Mouse (Mus musculus): ENCODE data around the gene Atad5. TPM values are rescaled to one million over a fixed set of nuclear protein-coding genes. Genes with fewer than 3 reads are reported as not detected.
"Not testable (repeated sequence)": the region's sequence is repeated elsewhere in the genome, so short reads cannot be mapped to it uniquely, and the experiment has no call there.

Atad5 gene
- 9.4 and 9.5 TPM in 2 replicates for polyA plus RNA-seq (2016; fragmentation: Nextera tagmentation; extraction: Ambion mirVana)

GRCm38 (mm10) chr11:80088917-80089816 is at the start of gene Atad5:
Atad5 (plus strand) TSS chr11:80089400.
- 6% methylated on average over 57 of the region's 57 CpGs for whole genome bisulfite sequencing
- Histone ChIP-seq H3K4me2 (replicated peaks) (peak within 1 kb of the TSS; percentile 94), H3K4me3 (peak within 1 kb of the TSS; percentile 99), H3K27me3 (replicated peaks) (no peaks in the 10 kb centered on the region), H3K27ac (no peak within 1 kb of the TSS), H3K9ac (peak within 1 kb of the TSS; percentile 94), H3K9me3 (no peaks in the 10 kb centered on the region), H3K4me1 (peaks cover 6% of the 10 kb centered on the region), H3K36me3 (0 out of 2 replicates have a peak, but pooled peaks cover 3% of the 10 kb centered on the region)
- ATAC-seq (ENCODE audit: low FRiP score, low read depth) = peak; percentile 75

GRCm38 (mm10) chr11:80042615-80043418 is 46.4 kb upstream of the Atad5 start:
- H3K4me1 ChIP-seq = no peaks in the 10 kb centered on the region
- H3K4me3 ChIP-seq = no peak overlapping the region
- H3K27me3 ChIP-seq (replicated peaks) = no peaks in the 10 kb centered on the region
- no peak for ATAC-seq (ENCODE audit: low FRiP score, low read depth)
- no peaks in the 10 kb centered on the region for H3K9me3 ChIP-seq
- no peak overlapping the region for H3K4me2 ChIP-seq (replicated peaks)
- 59% methylated on average over 10 of the region's 10 CpGs for WGBS
- H3K36me3 ChIP-seq = 0 out of 2 replicates have a peak, but pooled peaks cover 2% of the 10 kb centered on the region
- H3K9ac ChIP-seq = no peak overlapping the region
- no peak overlapping the region for H3K27ac ChIP-seq

DNA sequence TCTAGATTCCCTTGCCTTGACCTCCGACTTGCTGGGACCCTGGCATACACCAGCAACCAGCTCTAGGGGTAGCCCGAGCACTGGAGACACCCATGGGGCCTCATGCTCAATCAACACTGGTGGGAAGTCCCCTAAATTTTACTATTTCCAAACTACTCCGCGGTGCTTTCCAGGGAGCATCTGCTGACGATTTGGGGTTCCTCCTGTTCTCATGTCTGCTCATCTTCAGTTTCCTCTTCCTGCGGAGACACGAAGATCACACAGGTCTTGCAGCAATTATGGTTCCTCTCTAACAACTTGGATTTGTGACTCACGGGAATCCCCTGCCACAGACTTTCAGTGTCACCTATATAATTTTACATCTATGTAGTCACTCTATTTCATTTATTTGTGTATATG is 45.8 kb upstream of the Atad5 start:
- H3K4me1 ChIP-seq = no peaks in the 10 kb centered on the region
- H3K27ac ChIP-seq = no peak overlapping the region
- no peak for ATAC-seq (ENCODE audit: low FRiP score, low read depth)
- WGBS = 88% methylated on average over 8 of the region's 8 CpGs
- H3K4me3 ChIP-seq = no peak overlapping the region
- H3K9me3 ChIP-seq = no peaks in the 10 kb centered on the region
- H3K4me2 ChIP-seq (replicated peaks) = no peak overlapping the region
- no peak overlapping the region for H3K9ac ChIP-seq
- peaks cover 6% of the 10 kb centered on the region for H3K36me3 ChIP-seq
- H3K27me3 ChIP-seq (replicated peaks) = no peaks in the 10 kb centered on the region

GRCm38 (mm10) chr11:80046856-80047255 is 42.3 kb upstream of the Atad5 start:
- H3K9ac ChIP-seq = no peak overlapping the region
- H3K4me1 ChIP-seq = no peaks in the 10 kb centered on the region
- no peak overlapping the region for H3K4me2 ChIP-seq (replicated peaks)
- no peak overlapping the region for H3K27ac ChIP-seq
- no peaks in the 10 kb centered on the region for H3K9me3 ChIP-seq
- no peaks in the 10 kb centered on the region for H3K27me3 ChIP-seq (replicated peaks)
- H3K4me3 ChIP-seq = no peak overlapping the region
- WGBS = 84% methylated on average over 7 of the region's 7 CpGs
- peaks cover 7% of the 10 kb centered on the region for H3K36me3 ChIP-seq
- no peak for ATAC-seq (ENCODE audit: low FRiP score, low read depth)

- H3K4me1 ChIP-seq = no peaks in the 10 kb centered on the region
- H3K27ac ChIP-seq = no peak overlapping the region
- no peak overlapping the region for H3K4me2 ChIP-seq (replicated peaks)
- 68% methylated on average over 2 of the region's 2 CpGs for WGBS
- H3K27me3 ChIP-seq (replicated peaks) = no peaks in the 10 kb centered on the region
- H3K36me3 ChIP-seq = peaks cover 12% of the 10 kb centered on the region
- no peak overlapping the region for H3K4me3 ChIP-seq
- no peaks in the 10 kb centered on the region for H3K9me3 ChIP-seq
- ATAC-seq (ENCODE audit: low FRiP score, low read depth) = no peak
- H3K9ac ChIP-seq = no peak overlapping the region
These were observed 39.1 kb upstream of the Atad5 start for GRCm38 (mm10) chr11:80050088-80050487.

DNA sequence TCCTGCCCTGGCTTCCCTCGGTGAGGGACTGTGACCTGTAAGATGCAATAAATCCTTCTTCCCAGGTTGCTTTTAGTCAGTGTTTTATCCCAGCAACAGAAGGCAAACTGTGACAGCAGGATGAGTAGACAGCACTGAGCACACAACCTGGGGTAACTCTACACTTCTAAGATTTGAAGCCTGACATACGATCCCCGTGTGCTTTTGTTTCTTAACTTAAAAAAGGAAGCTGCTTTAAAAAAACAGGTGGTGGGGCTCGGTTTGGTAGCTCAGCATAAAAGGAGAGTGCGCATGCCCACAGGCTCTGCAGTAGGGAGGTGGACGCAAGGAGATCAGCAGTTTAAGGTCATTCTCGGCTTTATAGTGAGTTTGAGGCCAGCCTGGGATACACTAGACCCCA is 36.7 kb upstream of the Atad5 start:
- H3K4me2 ChIP-seq (replicated peaks) = no peak overlapping the region
- no peaks in the 10 kb centered on the region for H3K9me3 ChIP-seq
- WGBS = 72% methylated on average over 7 of the region's 7 CpGs
- H3K4me1 ChIP-seq = no peaks in the 10 kb centered on the region
- H3K36me3 ChIP-seq = peaks cover 25% of the 10 kb centered on the region
- H3K27me3 ChIP-seq (replicated peaks) = no peaks in the 10 kb centered on the region
- no peak for ATAC-seq (ENCODE audit: low FRiP score, low read depth)
- no peak overlapping the region for H3K27ac ChIP-seq
- H3K4me3 ChIP-seq = no peak overlapping the region
- H3K9ac ChIP-seq = no peak overlapping the region

DNA sequence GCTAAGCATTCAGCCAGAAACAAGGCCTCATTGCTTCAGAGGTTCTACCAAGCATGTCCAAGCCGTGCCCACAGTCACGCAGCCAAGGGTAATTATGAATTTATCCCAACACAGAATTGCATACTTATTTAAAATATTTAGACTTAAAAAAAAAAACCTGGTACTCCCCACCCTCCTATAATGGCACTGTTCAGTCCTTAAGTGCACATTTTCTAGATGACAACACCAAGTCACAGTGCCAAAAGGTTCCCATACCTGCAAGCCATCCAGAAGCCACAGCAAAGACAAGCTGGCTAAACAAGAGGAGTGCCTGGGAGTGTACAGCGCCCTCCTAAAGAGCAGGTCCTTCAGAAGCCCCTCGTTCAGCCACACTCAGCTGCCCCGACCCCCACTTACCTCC is 36.0 kb upstream of the Atad5 start:
- Histone ChIP-seq H3K4me1 (no peaks in the 10 kb centered on the region), H3K27me3 (replicated peaks) (no peaks in the 10 kb centered on the region), H3K9me3 (no peaks in the 10 kb centered on the region), H3K4me2 (replicated peaks) (no peak overlapping the region), H3K4me3 (no peak overlapping the region), H3K36me3 (peaks cover 24% of the 10 kb centered on the region), H3K27ac (no peak overlapping the region), H3K9ac (no peak overlapping the region)
- 89% methylated on average over 5 of the region's 5 CpGs for WGBS
- ATAC-seq (ENCODE audit: low FRiP score, low read depth) = no peak

DNA sequence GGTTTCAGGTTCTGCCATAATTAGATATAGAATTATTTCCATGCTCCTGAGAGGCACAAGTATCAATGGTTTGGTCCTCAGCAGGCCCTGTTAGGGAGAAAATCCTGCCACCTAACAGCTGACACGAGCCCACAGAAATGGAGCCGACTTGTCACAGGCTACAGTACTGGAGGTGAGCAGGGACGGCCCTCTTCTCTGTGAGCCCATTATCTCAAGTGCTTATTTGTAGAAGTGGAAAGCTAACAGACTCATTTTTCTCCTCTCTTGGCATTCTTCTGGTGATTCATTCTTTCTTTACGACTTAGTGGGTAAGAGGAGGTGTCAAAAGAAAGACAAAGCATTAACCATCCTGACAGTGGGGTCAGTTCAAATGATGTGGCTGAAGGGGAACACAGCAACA is 34.5 kb upstream of the Atad5 start:
- no peak overlapping the region for H3K4me3 ChIP-seq
- no peaks in the 10 kb centered on the region for H3K9me3 ChIP-seq
- H3K27ac ChIP-seq = no peak overlapping the region
- H3K9ac ChIP-seq = no peak overlapping the region
- no peaks in the 10 kb centered on the region for H3K4me1 ChIP-seq
- peaks cover 26% of the 10 kb centered on the region for H3K36me3 ChIP-seq
- ATAC-seq (ENCODE audit: low FRiP score, low read depth) = no peak
- H3K4me2 ChIP-seq (replicated peaks) = no peak overlapping the region
- H3K27me3 ChIP-seq (replicated peaks) = no peaks in the 10 kb centered on the region
- WGBS = 79% methylated on average over 4 of the region's 4 CpGs

- H3K4me3 ChIP-seq = no peak overlapping the region
- no peak overlapping the region for H3K27ac ChIP-seq
- H3K27me3 ChIP-seq (replicated peaks) = no peaks in the 10 kb centered on the region
- no peaks in the 10 kb centered on the region for H3K9me3 ChIP-seq
- peaks cover 30% of the 10 kb centered on the region for H3K36me3 ChIP-seq
- 92% methylated on average over 9 of the region's 9 CpGs for WGBS
- no peaks in the 10 kb centered on the region for H3K4me1 ChIP-seq
- no peak for ATAC-seq (ENCODE audit: low FRiP score, low read depth)
- no peak overlapping the region for H3K9ac ChIP-seq
- no peak overlapping the region for H3K4me2 ChIP-seq (replicated peaks)
These were observed 33.1 kb upstream of the Atad5 start for GRCm38 (mm10) chr11:80056141-80056540.

DNA sequence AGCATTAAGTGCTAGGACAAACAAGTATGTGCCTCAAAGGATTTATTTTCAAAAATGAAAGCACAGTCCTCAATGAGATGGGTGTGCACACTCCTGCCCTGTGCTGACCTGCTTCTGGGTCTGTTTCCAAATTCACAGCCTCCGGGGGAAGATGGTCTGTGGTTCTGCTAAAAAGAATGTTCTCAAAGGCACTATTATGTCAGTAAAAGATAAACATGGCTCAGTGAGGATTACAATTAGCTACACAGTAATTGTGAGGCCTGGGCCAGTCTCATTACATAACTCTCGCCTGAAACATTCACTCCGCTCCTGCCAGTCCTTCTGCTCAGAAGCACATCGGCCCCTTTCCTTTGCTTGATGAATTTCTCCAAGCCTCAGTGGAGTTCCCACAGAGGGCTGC is 27.0 kb upstream of the Atad5 start:
- H3K27me3 ChIP-seq (replicated peaks) = no peaks in the 10 kb centered on the region
- no peak overlapping the region for H3K9ac ChIP-seq
- 71% methylated on average over 4 of the region's 4 CpGs for WGBS
- no peaks in the 10 kb centered on the region for H3K9me3 ChIP-seq
- H3K4me1 ChIP-seq = no peaks in the 10 kb centered on the region; the same call in 1 of the 2 replicates
- H3K27ac ChIP-seq = no peak overlapping the region
- H3K36me3 ChIP-seq = peaks cover 22% of the 10 kb centered on the region
- no peak overlapping the region for H3K4me2 ChIP-seq (replicated peaks)
- no peak overlapping the region for H3K4me3 ChIP-seq
- ATAC-seq (ENCODE audit: low FRiP score, low read depth) = no peak

DNA sequence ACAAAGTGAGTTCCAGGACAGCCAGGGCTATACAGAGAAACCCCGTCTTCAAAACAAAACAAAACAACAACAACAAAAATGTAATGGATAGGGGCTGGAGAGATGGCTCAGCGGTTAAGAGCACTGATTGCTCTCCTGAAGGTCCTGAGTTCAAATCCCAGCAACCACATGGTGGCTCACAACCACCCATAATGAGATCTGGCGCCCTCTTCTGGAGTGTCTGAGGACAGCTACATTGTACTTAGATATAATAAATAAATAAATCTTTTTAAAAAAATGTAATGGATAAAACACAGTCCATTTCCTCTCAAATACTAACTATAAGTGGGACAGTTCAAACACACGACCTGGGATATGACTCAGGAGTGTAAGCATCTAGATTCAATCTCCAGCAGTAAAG is 22.8 kb upstream of the Atad5 start:
- not testable (repeated sequence) for ATAC-seq (ENCODE audit: low FRiP score, low read depth); H3K4me2 ChIP-seq (replicated peaks); H3K4me3 ChIP-seq; H3K9me3 ChIP-seq; H3K9ac ChIP-seq; H3K4me1 ChIP-seq; H3K36me3 ChIP-seq; H3K27me3 ChIP-seq (replicated peaks); H3K27ac ChIP-seq
- 90% methylated on average over 4 of the region's 4 CpGs for WGBS

GRCm38 (mm10) chr11:80067558-80067957 is 21.6 kb upstream of the Atad5 start:
- 0 out of 2 replicates have a peak, but pooled peaks cover 3% of the 10 kb centered on the region for H3K36me3 ChIP-seq
- H3K9me3 ChIP-seq = no peaks in the 10 kb centered on the region
- no peak overlapping the region for H3K27ac ChIP-seq
- WGBS = 86% methylated on average over 5 of the region's 5 CpGs
- ATAC-seq (ENCODE audit: low FRiP score, low read depth) = no peak
- H3K4me2 ChIP-seq (replicated peaks) = no peak overlapping the region
- H3K9ac ChIP-seq = no peak overlapping the region
- H3K4me3 ChIP-seq = no peak overlapping the region
- no peaks in the 10 kb centered on the region for H3K27me3 ChIP-seq (replicated peaks)
- H3K4me1 ChIP-seq = no peaks in the 10 kb centered on the region
